ENCODE assay signal across 13 mouse cellular contexts in the genomic region with DNA sequence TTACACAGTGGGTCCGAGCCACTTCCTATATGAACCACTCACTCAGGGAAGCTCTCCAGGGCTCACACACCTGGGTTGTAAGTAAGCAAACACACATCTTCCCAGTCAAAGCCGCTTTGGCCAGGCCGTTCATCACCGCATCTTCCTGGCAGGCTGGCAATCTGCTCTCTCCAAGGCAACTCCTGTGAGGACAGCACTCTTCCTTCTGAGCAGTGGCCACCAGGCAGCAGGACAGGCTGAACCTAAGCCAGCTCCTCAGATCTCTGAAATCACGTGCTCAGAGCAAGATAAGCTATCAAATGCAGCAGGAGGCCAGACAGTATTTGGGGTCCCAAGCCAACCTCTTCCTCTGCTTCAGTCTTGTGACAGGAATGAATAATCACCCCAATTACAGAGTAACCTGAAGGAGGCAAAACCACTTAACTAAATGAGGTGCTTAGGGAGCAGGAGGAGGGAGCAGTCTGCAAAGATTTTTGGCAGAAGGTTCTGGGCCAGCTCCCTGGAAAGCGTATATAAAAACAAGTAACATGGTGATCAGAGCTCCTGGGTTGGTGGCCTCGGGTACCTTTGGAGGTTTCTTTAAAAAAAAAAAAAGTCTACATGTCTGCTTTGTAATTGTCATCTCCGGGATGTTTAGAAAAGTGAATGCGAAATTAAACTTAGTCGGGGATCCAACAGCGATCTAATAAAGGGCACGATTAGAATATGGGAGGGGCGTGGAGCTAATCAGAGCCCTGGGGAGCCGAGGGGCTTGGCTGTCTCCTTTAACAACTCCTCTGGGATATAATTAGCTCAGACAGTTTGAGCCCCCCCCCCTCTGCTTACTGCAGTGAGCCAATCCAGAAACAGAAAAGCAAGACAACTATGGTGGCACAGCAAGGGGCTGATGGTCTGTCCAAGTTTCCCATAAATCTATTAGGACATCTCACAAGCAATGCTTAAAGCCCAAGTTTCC.
DNase-seq lines count a peak whose midpoint lies in the region; ATAC-seq and TF ChIP-seq lines count a peak whose summit lies in the region.
"Had no signal": no experiment of that assay in that cellular context is flagged by ENCODE, and none has a peak within 500 bp of the region (broad histone marks: within the 10 kb centered on the region; RNA-seq: fewer than 3 reads in every experiment).

No protein-coding gene starts in this region.

- peak overlapping the region; percentile 40 for H3K4me2 ChIP-seq in heart, postnatal 0 days (ENCODE audit: low read depth, low read length)
- H3K4me2 ChIP-seq in forebrain, embryonic 11.5 days (ENCODE audit: low read depth, low read length, severe bottlenecking), result no peak overlapping the region
- peak overlapping the region; percentile 9; the same call in 1 of the 2 replicates for H3K4me2 ChIP-seq in hindbrain, embryonic 16.5 days (ENCODE audit: low read length)
- H3K4me2 ChIP-seq: liver, embryonic 12.5 days; stomach, embryonic 15.5 days had no signal

- peaks cover 4% of the 10 kb centered on the region; the same call in 1 of the 2 replicates for H3K4me1 ChIP-seq in heart, postnatal 0 days (ENCODE audit: control insufficient read depth, insufficient read depth)
- peaks cover 8% of the 10 kb centered on the region; the same call in 1 of the 2 replicates for H3K4me1 ChIP-seq in forebrain, embryonic 11.5 days (replicated peaks; ENCODE audit: control insufficient read depth, insufficient read depth, low read length)
- peaks cover 11% of the 10 kb centered on the region for H3K4me1 ChIP-seq in hindbrain, embryonic 16.5 days (ENCODE audit: control insufficient read depth, insufficient read depth, low read depth, low read length)
- H3K4me1 ChIP-seq: liver, embryonic 12.5 days; stomach, embryonic 15.5 days had no signal

- no peak for ATAC-seq in heart, postnatal 0 days (ENCODE audit: insufficient read depth, low read depth)
- ATAC-seq in forebrain, embryonic 11.5 days (replicated peaks; ENCODE audit: low FRiP score), result peak; percentile 69
- no peak for ATAC-seq in hindbrain, embryonic 16.5 days
- ATAC-seq in monocyte, adult 5-6 weeks (replicated peaks; ENCODE audit: insufficient number of reproducible peaks, low FRiP score, low TSS enrichment, poor library complexity, severe bottlenecking), result no peak
- ATAC-seq: activated CD4-positive, CD25-positive, alpha-beta regulatory T cell, adult 4 months; liver, embryonic 12.5 days had no signal

- intact Hi-C loops in heart, postnatal 25 days (cut with DNase I), result no loop called here

- no peak for DNase-seq in heart, postnatal 0 days (ENCODE audit: low spot score)
- no peak for DNase-seq in heart, postnatal 25 days (ENCODE audit: low spot score)
- DNase-seq in ZHBTc4 (ENCODE audit: low read depth, low spot score), result peak; percentile 12
- DNase-seq in forebrain, embryonic 11.5 days (ENCODE audit: low spot score), result peak; percentile 73
- no peak for DNase-seq in spleen, postnatal 14 days (ENCODE audit: low spot score in 2 of 2)
- DNase-seq: kidney, adult 2 months; layer of hippocampus, adult 9-11 months; right cerebral cortex, postnatal 14 days had no signal

- 21% methylated on average over 14 of the region's 14 CpGs for WGBS in heart, postnatal 0 days
- 38% methylated on average over 14 of the region's 14 CpGs for WGBS in forebrain, embryonic 11.5 days
- WGBS in hindbrain, embryonic 16.5 days, result 33% methylated on average over 14 of the region's 14 CpGs

- no peaks in the 10 kb centered on the region for H3K36me3 ChIP-seq in heart, postnatal 0 days (replicated peaks; ENCODE audit: control insufficient read depth, insufficient read depth, low read length)
- no peaks in the 10 kb centered on the region for H3K36me3 ChIP-seq in forebrain, embryonic 11.5 days (ENCODE audit: control insufficient read depth, insufficient read depth, low read length)
- no peaks in the 10 kb centered on the region for H3K36me3 ChIP-seq in hindbrain, embryonic 16.5 days (ENCODE audit: control insufficient read depth, insufficient read depth, low read length)
- H3K36me3 ChIP-seq: liver, embryonic 12.5 days; stomach, embryonic 15.5 days had no signal

- H3K4me3 ChIP-seq in heart, postnatal 0 days (ENCODE audit: low read depth, low read length), result no peak overlapping the region
- H3K4me3 ChIP-seq in forebrain, embryonic 11.5 days (ENCODE audit: low read depth, low read length), result no peak overlapping the region
- no peak overlapping the region for H3K4me3 ChIP-seq in hindbrain, embryonic 16.5 days (ENCODE audit: low read length)
- H3K4me3 ChIP-seq: liver, embryonic 12.5 days; stomach, embryonic 15.5 days had no signal

- H3K9ac ChIP-seq in heart, postnatal 0 days (replicated peaks; ENCODE audit: low read depth, low read length), result no peak overlapping the region
- H3K9ac ChIP-seq in forebrain, embryonic 11.5 days (ENCODE audit: low read length), result no peak overlapping the region
- H3K9ac ChIP-seq in hindbrain, embryonic 16.5 days (ENCODE audit: low read depth, low read length), result no peak overlapping the region
- H3K9ac ChIP-seq: liver, embryonic 12.5 days; stomach, embryonic 15.5 days had no signal

- no peaks in the 10 kb centered on the region for H3K9me3 ChIP-seq in heart, postnatal 0 days (replicated peaks; ENCODE audit: control insufficient read depth, low read length)
- no peaks in the 10 kb centered on the region for H3K9me3 ChIP-seq in forebrain, embryonic 11.5 days (ENCODE audit: control insufficient read depth, low read length)
- no peaks in the 10 kb centered on the region for H3K9me3 ChIP-seq in hindbrain, embryonic 16.5 days (ENCODE audit: control insufficient read depth, low read length)
- H3K9me3 ChIP-seq: liver, embryonic 12.5 days; stomach, embryonic 15.5 days had no signal

- no peak for TF ChIP-seq EP300 in heart, postnatal 0 days (IDR thresholded peaks at IDR 0.05; ENCODE audit: low read depth)

- TF ChIP-seq CTCF in heart, postnatal 0 days (IDR thresholded peaks at IDR 0.05; ENCODE audit: low read depth), result no peak

- H3K27ac ChIP-seq in heart, postnatal 0 days (ENCODE audit: low read depth), result no peak overlapping the region
- no peak overlapping the region for H3K27ac ChIP-seq in forebrain, embryonic 11.5 days (ENCODE audit: low read depth, low read length)
- H3K27ac ChIP-seq in hindbrain, embryonic 16.5 days (ENCODE audit: low read depth, low read length), result no peak overlapping the region
- H3K27ac ChIP-seq: liver, embryonic 12.5 days; stomach, embryonic 15.5 days had no signal

- no peaks in the 10 kb centered on the region for H3K27me3 ChIP-seq in heart, postnatal 0 days (ENCODE audit: control insufficient read depth, insufficient read depth, low read length)
- H3K27me3 ChIP-seq in forebrain, embryonic 11.5 days (ENCODE audit: control insufficient read depth, insufficient read depth, low read length), result no peaks in the 10 kb centered on the region
- no peaks in the 10 kb centered on the region for H3K27me3 ChIP-seq in hindbrain, embryonic 16.5 days (replicated peaks; ENCODE audit: control insufficient read depth, insufficient read depth, low read length)
- H3K27me3 ChIP-seq: liver, embryonic 12.5 days; stomach, embryonic 15.5 days had no signal

Comparison
In these comparisons a context has a peak if more than half of its experiments do, and no peak if none do; other contexts are left out.
1. DNase-seq: peak in ZHBTc4 (single experiment) and forebrain, embryonic 11.5 days (single experiment); none in heart, postnatal 0 days (single experiment), heart, postnatal 25 days (single experiment) and spleen, postnatal 14 days (0 of 2).